Mouse (Mus musculus) kidney, embryonic 16.5 days (tissue): Measurements from ENCODE around the gene Tspan18. TPM values are rescaled to one million over a fixed set of nuclear protein-coding genes. Genes with fewer than 3 reads are reported as not detected.

ENCODE experiments used
- ATAC-seq: fragments of 200-750 bp; cut with Nextera tagmentation; 2 replicates; pipeline ENCODE4 v1.8.0; 2017; ENCODE audit warnings: moderate TSS enrichment; ENCODE audit not compliant: low FRiP score, low TSS enrichment
- H3K27ac ChIP-seq: fragments of 300-500 bp; sonication (generic); 2 replicates; pipeline ENCODE4 v1.5.1; 2014; ENCODE audit warnings: low read length
- H3K27me3 ChIP-seq: fragments of 300-500 bp; sonication (generic); 2 replicates; pipeline ENCODE4 v1.6.1; 2014; ENCODE audit warnings: low read length, control low read depth, mixed read lengths; ENCODE audit not compliant: insufficient read depth
- H3K36me3 ChIP-seq: fragments of 300-500 bp; sonication (generic); 2 replicates; pipeline ENCODE4 v1.6.1; 2014; ENCODE audit warnings: low read length, control low read depth, mixed read lengths; ENCODE audit not compliant: insufficient read depth
- H3K4me1 ChIP-seq: fragments of 300-500 bp; sonication (generic); 2 replicates; pipeline ENCODE4 v1.6.1; 2014; ENCODE audit warnings: low read length, control low read depth, mixed read lengths; ENCODE audit not compliant: insufficient read depth
- H3K4me2 ChIP-seq: fragments of 300-500 bp; sonication (generic); replicated peaks from 2 replicates; pipeline ENCODE4 v1.6.1; 2014; ENCODE audit warnings: low read depth, low read length
- H3K4me3 ChIP-seq: fragments of 300-500 bp; sonication (generic); 2 replicates; pipeline ENCODE4 v1.5.1; 2014; ENCODE audit warnings: mild to moderate bottlenecking, low read length
- H3K9ac ChIP-seq: fragments of 300-500 bp; sonication (generic); replicated peaks from 2 replicates; pipeline ENCODE4 v1.6.1; 2014; ENCODE audit warnings: low read length
- H3K9me3 ChIP-seq: fragments of 300-500 bp; sonication (generic); 2 replicates; pipeline ENCODE4 v1.6.1; 2016; ENCODE audit warnings: low read length, control low read depth
- WGBS: fragments of 180-500 bp; shearing (Covaris S2); extraction: QIAGEN DNeasy Blood & Tissue Kit; methylation state at CpG from one replicate; pipeline ENCODE4 v1.1.7; 2014; 5-methylcytosine and 5-hydroxymethylcytosine counted together
- polyA plus RNA-seq: library from polyadenylated mRNA; unstranded; fragments of >200 nt; fragmentation: Nextera tagmentation; extraction: Ambion mirVana; gene quantifications from 2 replicates; pipeline ENCODE4 v1.2.1, GENCODE M21; 2015

Tspan18 gene
- polyA plus RNA-seq, 1 experiment from 2014 or later, result 35.0 TPM

GRCm38 (mm10) chr2:93261521-93262290 is 72.6 kb downstream of the Tspan18 start:
- WGBS, result 22% methylated on average over 6 of the region's 6 CpGs
- no peaks in the 10 kb centered on the region for H3K27me3 ChIP-seq
- H3K27ac ChIP-seq, result peak overlapping the region; percentile 94
- no peak overlapping the region for H3K4me3 ChIP-seq
- H3K4me2 ChIP-seq, result no peak overlapping the region
- no peaks in the 10 kb centered on the region for H3K9me3 ChIP-seq
- ATAC-seq, result peak; percentile 90
- peak overlapping the region; percentile 22 for H3K9ac ChIP-seq
- H3K4me1 ChIP-seq, result peaks cover 70% of the 10 kb centered on the region
- no peaks in the 10 kb centered on the region for H3K36me3 ChIP-seq

DNA sequence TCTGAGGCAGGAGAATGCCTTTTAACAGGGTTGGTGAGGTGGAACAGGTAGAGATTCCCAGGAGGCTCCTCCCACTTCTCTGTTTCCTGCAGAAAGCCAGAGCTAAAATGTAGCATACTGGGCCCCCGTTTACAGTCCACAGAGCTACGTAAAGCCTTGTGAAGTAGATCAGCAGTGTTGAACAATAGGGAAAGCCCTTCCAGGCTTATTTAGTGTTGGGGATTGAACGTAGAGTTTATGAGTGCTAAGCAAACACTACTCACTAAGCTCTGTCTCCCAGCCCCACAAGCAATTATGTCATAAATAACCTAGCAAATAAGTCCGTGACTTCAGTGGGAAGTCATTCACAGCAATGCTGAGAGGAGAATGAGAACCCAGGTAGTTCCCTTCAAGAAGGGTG is 76.7 kb downstream of the Tspan18 start:
- Histone ChIP-seq H3K27me3 (no peaks in the 10 kb centered on the region), H3K36me3 (no peaks in the 10 kb centered on the region), H3K4me1 (peaks cover 62% of the 10 kb centered on the region), H3K9me3 (no peaks in the 10 kb centered on the region), H3K4me3 (no peak overlapping the region), H3K27ac (peak overlapping the region; percentile 82), H3K9ac (0 out of 2 replicates have a peak overlapping the region, but pooled peaks have one; percentile 39), H3K4me2 (no peak overlapping the region)
- no peak for ATAC-seq
- 15% methylated on average over 4 of the region's 4 CpGs for WGBS

- Histone ChIP-seq H3K4me3 (no peak overlapping the region), H3K27ac (peak overlapping the region; percentile 82), H3K4me2 (no peak overlapping the region), H3K9ac (no peak overlapping the region), H3K36me3 (no peaks in the 10 kb centered on the region), H3K4me1 (peaks cover 61% of the 10 kb centered on the region), H3K27me3 (no peaks in the 10 kb centered on the region), H3K9me3 (no peaks in the 10 kb centered on the region)
- 61% methylated on average over 8 of the region's 8 CpGs for WGBS
- no peak for ATAC-seq
Observed at GRCm38 (mm10) chr2:93256735-93257405, 77.4 kb downstream of the Tspan18 start.

DNA sequence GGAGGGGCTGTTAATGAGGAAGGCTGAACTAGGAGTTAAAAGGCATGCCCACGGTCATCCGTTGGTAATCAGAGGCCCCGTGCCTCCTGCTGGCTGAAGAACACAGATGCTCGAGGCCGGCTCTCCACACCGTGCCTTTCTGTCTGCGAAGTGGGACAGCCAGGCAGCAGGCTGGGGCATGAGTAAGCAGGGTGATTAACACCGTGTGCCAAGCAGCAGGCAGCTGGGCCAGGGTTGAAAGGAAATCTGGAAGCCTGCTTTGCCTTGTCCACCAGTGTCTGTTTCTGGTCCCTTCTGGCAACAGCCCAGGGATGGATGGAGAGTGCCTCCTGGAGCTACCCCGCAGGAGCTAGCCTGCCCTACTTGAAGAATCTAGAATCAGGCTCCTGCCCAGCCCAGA is 81.9 kb downstream of the Tspan18 start:
- Histone ChIP-seq H3K9me3 (no peaks in the 10 kb centered on the region), H3K4me1 (peaks cover 43% of the 10 kb centered on the region), H3K9ac (no peak overlapping the region), H3K27ac (no peak overlapping the region), H3K4me3 (no peak overlapping the region), H3K27me3 (no peaks in the 10 kb centered on the region), H3K36me3 (no peaks in the 10 kb centered on the region), H3K4me2 (no peak overlapping the region)
- WGBS, result 33% methylated on average over 9 of the region's 9 CpGs
- ATAC-seq, result no peak; the same call in 1 of the 2 replicates

DNA sequence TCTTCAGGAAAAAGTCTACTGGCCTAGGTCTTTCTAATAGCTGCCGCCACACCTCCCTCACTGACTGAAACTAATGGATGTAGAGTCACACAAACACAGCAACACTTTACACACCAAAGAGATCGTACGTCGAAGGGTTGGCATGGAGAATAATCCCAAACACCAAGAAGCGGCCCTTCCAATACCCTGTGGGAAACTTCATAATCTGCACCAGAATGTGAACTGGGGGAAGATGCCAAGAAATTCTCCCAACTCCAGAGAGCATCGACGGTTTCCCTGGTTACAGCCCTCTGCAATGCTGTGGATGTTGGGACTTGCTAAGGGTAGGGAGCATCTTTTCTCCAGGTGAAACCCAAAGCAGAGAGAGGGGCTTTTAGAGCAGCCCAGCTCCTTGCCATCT is 83.7 kb downstream of the Tspan18 start:
- H3K9me3 ChIP-seq, result no peaks in the 10 kb centered on the region
- WGBS, result 89% methylated on average over 7 of the region's 7 CpGs

DNA sequence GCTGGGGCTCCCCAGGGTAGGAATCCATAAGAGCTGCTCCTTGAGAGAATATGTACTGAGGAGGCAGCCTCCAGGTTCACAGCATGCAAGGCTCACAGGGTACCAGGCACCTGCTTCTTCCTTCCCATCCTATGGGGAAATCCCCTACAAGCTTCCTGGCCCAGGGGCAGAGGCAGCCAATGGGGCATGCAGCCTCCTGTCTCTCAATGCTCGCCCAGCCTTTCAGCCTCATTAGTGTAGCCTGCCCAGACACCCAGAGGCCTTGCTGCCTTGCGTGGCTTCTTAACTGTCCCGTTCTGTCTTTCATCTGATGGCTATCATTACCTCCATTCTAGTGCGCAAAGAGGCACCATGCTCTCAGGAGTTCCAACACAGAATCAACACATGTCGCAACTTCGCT is 85.2 kb downstream of the Tspan18 start:
- Histone ChIP-seq H3K9me3 (no peaks in the 10 kb centered on the region), H3K4me2 (no peak overlapping the region), H3K4me1 (peaks cover 34% of the 10 kb centered on the region), H3K4me3 (no peak overlapping the region), H3K36me3 (no peaks in the 10 kb centered on the region), H3K27me3 (no peaks in the 10 kb centered on the region), H3K27ac (no peak overlapping the region), H3K9ac (no peak overlapping the region)
- 62% methylated on average over 6 of the region's 6 CpGs for WGBS
- ATAC-seq, result 0 out of 2 replicates have a peak, but pooled peaks have one; percentile 27

More for the DNA sequence above, 83.7 kb downstream of the Tspan18 start:
- Histone ChIP-seq H3K4me3 (no peak overlapping the region), H3K9ac (no peak overlapping the region), H3K4me1 (peaks cover 34% of the 10 kb centered on the region), H3K4me2 (no peak overlapping the region), H3K36me3 (no peaks in the 10 kb centered on the region), H3K27ac (no peak overlapping the region), H3K27me3 (no peaks in the 10 kb centered on the region)
- no peak for ATAC-seq

DNA sequence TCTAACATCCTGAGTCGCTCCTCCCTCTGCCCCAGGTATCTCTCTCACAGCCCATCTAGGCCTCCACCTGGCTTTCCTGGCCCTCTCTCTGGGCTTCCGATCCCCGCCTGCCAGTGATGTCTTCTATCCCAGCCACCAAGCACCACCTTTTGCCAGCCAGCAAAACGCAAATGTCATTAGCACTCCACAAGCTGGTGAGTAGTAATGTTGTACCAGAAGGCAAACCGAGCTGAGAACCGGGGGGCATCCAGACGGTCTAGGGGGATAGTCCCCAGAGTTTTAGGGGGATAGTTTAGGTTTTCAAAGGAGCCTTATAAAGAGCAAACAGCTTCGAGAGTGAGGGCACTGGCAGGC is 90.2 kb downstream of the Tspan18 start:
- no peak overlapping the region for H3K4me2 ChIP-seq
- no peaks in the 10 kb centered on the region for H3K36me3 ChIP-seq
- no peaks in the 10 kb centered on the region for H3K9me3 ChIP-seq
- WGBS, result 86% methylated on average over 8 of the region's 8 CpGs
- no peak overlapping the region for H3K27ac ChIP-seq
- peaks cover 18% of the 10 kb centered on the region for H3K4me1 ChIP-seq
- H3K27me3 ChIP-seq, result no peaks in the 10 kb centered on the region
- H3K9ac ChIP-seq, result no peak overlapping the region
- ATAC-seq, result no peak
- no peak overlapping the region for H3K4me3 ChIP-seq

DNA sequence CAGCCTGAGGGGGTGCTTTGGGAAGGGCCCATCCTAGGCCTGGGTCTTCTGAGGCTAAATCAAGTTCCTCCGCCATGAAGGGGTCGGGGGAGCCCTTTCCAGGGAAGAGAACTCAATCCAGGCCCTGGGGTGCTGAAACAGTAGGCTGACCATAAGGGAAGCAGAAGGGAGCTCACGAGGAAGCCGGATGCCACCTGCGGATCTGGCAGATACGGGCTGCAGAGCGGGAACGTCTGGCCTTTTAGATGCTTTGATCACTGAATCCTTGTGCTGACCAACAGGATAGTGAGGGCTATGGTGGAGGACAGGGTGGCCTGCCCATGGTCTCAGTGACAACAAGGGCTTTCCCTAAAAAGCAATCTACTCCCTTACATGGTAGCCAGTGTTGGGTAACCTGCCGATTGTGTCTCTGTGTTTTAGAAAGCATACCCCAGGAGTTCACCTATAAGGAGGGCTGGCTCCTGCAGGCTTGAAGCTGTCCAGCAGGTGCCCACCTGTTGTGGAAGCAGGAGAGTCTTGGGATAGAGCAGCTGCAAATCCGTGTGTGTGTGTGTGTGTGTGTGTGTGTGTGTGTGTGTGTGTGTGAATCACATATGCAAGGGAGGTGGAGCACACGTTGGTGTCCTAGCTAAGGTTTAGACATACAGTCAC is 90.7 kb downstream of the Tspan18 start:
- Histone ChIP-seq H3K36me3 (no peaks in the 10 kb centered on the region), H3K4me2 (no peak overlapping the region), H3K27me3 (no peaks in the 10 kb centered on the region), H3K4me3 (no peak overlapping the region), H3K27ac (no peak overlapping the region), H3K9ac (no peak overlapping the region), H3K9me3 (no peaks in the 10 kb centered on the region), H3K4me1 (peaks cover 16% of the 10 kb centered on the region)
- 82% methylated on average over 11 of the region's 11 CpGs for WGBS
- ATAC-seq, result no peak

DNA sequence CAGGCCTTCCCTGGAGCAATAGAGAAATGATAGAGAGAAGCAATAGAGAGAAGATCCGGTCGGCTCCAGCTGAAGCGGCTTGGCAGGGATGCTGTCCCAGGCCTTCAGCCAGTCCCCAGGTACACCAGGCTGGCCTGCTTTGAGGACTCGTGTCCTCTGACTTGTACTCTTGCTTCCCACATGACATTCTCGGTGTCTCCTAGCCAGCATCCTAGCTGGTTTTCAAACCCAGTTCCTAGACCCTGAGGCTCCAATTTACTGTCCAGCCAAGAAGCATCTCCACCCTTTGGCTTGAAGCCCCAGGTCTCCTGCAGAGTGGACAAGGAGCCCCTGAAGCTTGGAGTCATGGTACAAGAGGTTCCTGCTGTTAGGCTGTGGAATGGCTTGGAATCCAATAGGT is 92.1 kb downstream of the Tspan18 start:
- H3K9me3 ChIP-seq, result no peaks in the 10 kb centered on the region
- no peak overlapping the region for H3K27ac ChIP-seq
- no peaks in the 10 kb centered on the region for H3K27me3 ChIP-seq
- peaks cover 28% of the 10 kb centered on the region for H3K4me1 ChIP-seq
- ATAC-seq, result no peak
- H3K36me3 ChIP-seq, result no peaks in the 10 kb centered on the region
- H3K4me3 ChIP-seq, result no peak overlapping the region
- H3K4me2 ChIP-seq, result no peak overlapping the region
- H3K9ac ChIP-seq, result no peak overlapping the region
- WGBS, result 79% methylated on average over 5 of the region's 5 CpGs

GRCm38 (mm10) chr2:93238864-93239263 is 95.4 kb downstream of the Tspan18 start:
- H3K4me1 ChIP-seq, result peaks cover 31% of the 10 kb centered on the region
- no peak overlapping the region for H3K4me2 ChIP-seq
- no peaks in the 10 kb centered on the region for H3K9me3 ChIP-seq
- no peaks in the 10 kb centered on the region for H3K36me3 ChIP-seq
- no peak for ATAC-seq
- no peak overlapping the region for H3K4me3 ChIP-seq
- no peak overlapping the region for H3K9ac ChIP-seq
- WGBS, result 78% methylated on average over 6 of the region's 6 CpGs
- H3K27ac ChIP-seq, result no peak overlapping the region
- no peaks in the 10 kb centered on the region for H3K27me3 ChIP-seq
